Mouse (Mus musculus): Measurements from ENCODE around the gene Crbn. TPM values are rescaled to one million over a fixed set of nuclear protein-coding genes. Genes with fewer than 3 reads are reported as not detected.

The Crbn gene
- polyA plus RNA-seq, 1 experiment from 2014 or later, result 51.7 TPM

DNA sequence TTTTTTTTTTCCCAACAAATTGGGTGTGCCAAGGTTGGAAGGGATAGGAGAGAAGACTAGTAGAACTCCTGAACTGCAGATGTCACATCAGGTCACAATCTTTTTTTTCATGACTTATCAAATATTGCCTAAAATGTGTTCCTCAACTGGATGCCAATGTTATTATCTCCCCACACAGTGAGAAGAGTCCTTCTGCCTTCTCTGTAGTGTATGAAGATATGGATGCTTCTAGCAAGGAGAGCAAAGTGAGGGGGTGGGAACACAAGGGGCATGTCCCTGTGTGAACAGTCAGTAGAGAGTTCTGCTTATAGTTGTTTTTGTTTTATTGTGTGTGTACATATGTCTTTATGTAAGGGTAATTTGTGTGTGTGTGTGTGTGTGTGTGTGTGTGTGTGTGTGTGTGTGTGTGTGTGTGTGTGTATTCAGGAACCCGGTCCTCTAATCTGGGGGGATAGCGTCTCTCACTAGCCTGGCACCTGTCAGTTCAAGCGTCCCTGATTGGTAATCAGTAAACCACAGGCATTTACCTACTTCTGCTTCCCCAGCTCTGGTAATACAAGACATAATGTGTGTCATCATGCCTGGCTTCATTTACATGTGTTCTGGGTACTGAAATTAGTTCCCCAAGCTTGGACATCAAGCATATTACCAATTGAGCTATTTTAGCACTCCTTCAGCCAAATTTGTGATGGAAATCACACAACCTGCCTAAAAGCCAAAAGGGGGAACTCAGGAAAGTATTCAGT, 39.2 kb downstream of the Crbn start:
- H3K27me3 ChIP-seq, result no peaks in the 10 kb centered on the region
- no peaks in the 10 kb centered on the region for H3K9me3 ChIP-seq (replicated peaks)
- no peak overlapping the region for H3K4me3 ChIP-seq
- H3K4me1 ChIP-seq, result no peaks in the 10 kb centered on the region
- H3K27ac ChIP-seq, result no peak overlapping the region
- no peak overlapping the region for H3K4me2 ChIP-seq (replicated peaks)
- H3K36me3 ChIP-seq, result no peaks in the 10 kb centered on the region
- H3K9ac ChIP-seq, result no peak overlapping the region
- 95% methylated on average over 3 of the region's 3 CpGs for WGBS
- ATAC-seq (ENCODE audit: low FRiP score), result no peak

DNA sequence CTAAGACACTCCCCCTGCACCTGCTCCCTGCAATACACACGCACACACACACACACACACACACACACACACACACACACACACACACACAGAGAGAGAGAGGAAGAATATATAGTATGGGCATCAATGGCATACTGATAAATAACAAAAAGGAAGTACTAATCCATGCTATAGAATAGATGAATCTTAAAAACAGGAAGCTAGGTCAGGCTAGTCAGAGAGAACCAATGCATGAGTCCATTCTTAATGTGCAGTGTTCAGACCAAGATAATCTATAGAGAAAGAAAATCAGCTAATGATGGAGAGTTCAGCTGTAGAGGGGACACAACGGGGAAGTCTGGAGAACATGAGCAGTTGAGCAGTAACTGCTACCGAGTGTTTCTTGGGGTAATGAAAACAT, 41.6 kb downstream of the Crbn start:
- Histone ChIP-seq H3K9me3 (replicated peaks) (no peaks in the 10 kb centered on the region), H3K27ac (no peak overlapping the region), H3K4me1 (no peaks in the 10 kb centered on the region), H3K36me3 (no peaks in the 10 kb centered on the region), H3K27me3 (no peaks in the 10 kb centered on the region), H3K4me3 (no peak overlapping the region), H3K4me2 (replicated peaks) (no peak overlapping the region), H3K9ac (no peak overlapping the region)
- 89% methylated on average over 3 of the region's 3 CpGs for WGBS
- ATAC-seq (ENCODE audit: low FRiP score), result no peak

DNA sequence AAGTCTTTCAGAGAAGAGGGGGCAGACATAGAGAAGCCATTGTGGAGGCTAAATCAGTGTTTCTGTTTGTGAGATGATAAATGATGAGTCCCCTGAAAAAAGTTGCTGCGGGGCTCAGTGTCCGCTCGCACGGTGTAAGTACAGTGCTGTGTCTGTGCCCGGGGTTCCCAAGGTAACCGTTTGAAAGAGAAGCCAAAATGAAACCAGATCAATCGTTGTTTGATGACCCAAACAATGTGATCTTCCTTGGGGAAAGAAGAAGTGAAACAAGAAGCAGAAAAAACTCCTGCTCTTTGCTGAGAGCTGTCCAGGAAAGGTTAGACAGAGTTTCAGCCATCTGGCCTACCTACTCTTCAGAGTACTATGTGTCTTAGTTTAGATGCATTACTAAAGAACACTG, 49.6 kb downstream of the Crbn start:
- no peaks in the 10 kb centered on the region for H3K4me1 ChIP-seq
- no peak overlapping the region for H3K9ac ChIP-seq
- H3K9me3 ChIP-seq (replicated peaks), result no peaks in the 10 kb centered on the region
- no peak for ATAC-seq (ENCODE audit: low FRiP score)
- 60% methylated on average over 7 of the region's 7 CpGs for WGBS
- no peaks in the 10 kb centered on the region for H3K27me3 ChIP-seq
- no peaks in the 10 kb centered on the region for H3K36me3 ChIP-seq
- no peak overlapping the region for H3K4me2 ChIP-seq (replicated peaks)
- no peak overlapping the region for H3K4me3 ChIP-seq
- no peak overlapping the region for H3K27ac ChIP-seq

DNA sequence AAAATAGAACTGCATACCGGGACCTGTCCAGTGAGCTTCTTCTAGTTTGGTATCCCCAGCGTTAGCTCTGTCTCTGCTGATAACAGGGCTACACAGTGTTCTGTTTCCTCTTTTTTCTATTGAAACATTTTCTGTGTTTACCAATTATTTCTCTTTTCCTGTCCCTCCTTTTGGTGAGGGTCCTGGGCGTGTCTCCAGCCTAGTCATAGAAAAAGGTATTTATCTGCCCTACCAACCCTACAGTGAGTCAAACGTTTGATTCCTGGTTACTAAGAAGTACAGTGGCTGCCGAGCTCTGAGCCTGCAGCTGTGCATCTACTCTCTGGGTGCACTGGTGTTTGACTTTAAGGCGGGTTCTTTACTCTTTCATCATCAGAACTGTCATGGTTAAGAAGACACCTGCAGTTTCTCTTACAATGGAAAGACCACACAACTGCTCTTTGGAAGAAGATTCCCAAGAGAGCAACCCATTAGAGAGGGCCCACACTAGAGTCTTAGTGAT, 50.9 kb downstream of the Crbn start, which contains the start of gene Il5ra:
TSS of gene Il5ra (minus strand) at position 151 of the 502 bp plus-strand sequence.
- Histone ChIP-seq H3K27ac (no peak within 1 kb of the TSS), H3K9ac (no peak within 1 kb of the TSS), H3K27me3 (no peaks in the 10 kb centered on the region), H3K9me3 (replicated peaks) (no peaks in the 10 kb centered on the region), H3K4me3 (no peak within 1 kb of the TSS), H3K4me1 (no peaks in the 10 kb centered on the region), H3K4me2 (replicated peaks) (no peak within 1 kb of the TSS), H3K36me3 (no peaks in the 10 kb centered on the region)
- no peak for ATAC-seq (ENCODE audit: low FRiP score)
- WGBS, result 77% methylated on average over 6 of the region's 6 CpGs

DNA sequence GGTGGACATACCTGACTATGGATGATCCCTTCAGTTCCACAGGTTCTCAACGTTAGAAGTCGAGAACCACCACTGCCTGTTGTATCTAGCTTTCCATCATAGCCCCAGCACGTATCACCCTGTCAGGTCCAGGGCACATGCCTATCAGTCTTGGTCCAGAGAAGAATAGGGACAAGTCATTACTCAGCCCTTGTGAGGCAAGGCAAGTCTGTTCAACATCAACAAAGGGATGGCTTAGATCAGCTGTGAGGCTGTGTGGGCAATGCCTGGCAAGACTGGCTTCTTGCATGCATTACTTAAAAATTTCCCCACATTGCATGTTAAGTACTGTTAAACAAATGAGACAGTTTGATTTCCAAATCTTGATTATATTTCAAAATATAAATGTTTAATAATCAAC, 52.1 kb downstream of the Crbn start:
- H3K4me2 ChIP-seq (replicated peaks), result no peak overlapping the region
- H3K4me1 ChIP-seq, result no peaks in the 10 kb centered on the region
- WGBS, result 79% methylated on average over 3 of the region's 3 CpGs
- no peak overlapping the region for H3K4me3 ChIP-seq
- H3K27me3 ChIP-seq, result no peaks in the 10 kb centered on the region
- no peak overlapping the region for H3K9ac ChIP-seq
- ATAC-seq (ENCODE audit: low FRiP score), result no peak
- H3K27ac ChIP-seq, result no peak overlapping the region
- H3K36me3 ChIP-seq, result no peaks in the 10 kb centered on the region
- H3K9me3 ChIP-seq (replicated peaks), result no peaks in the 10 kb centered on the region

DNA sequence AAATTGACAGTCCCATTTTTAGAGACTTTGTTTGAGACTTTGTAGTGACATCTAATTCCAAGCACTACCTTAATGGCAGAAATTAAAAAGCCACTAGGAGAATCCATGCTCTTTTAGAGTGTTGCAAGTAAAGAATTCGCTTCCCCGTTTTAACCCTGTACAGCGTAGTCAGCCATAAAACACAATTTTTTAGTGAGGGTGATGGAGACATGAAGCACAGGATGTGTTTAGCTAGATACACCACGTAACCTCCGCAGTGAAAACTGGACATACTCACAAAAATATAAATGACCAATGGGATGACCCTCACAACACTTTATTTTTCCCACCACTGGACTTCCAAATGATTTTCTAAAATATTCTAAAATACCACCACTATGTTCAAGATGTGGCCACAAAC, 52.6 kb downstream of the Crbn start:
- no peak overlapping the region for H3K4me2 ChIP-seq (replicated peaks)
- H3K27ac ChIP-seq, result no peak overlapping the region
- WGBS, result 95% methylated on average over 5 of the region's 5 CpGs
- no peak overlapping the region for H3K4me3 ChIP-seq
- H3K9me3 ChIP-seq (replicated peaks), result no peaks in the 10 kb centered on the region
- H3K36me3 ChIP-seq, result no peaks in the 10 kb centered on the region
- no peaks in the 10 kb centered on the region for H3K27me3 ChIP-seq
- H3K9ac ChIP-seq, result no peak overlapping the region
- no peak for ATAC-seq (ENCODE audit: low FRiP score)
- no peaks in the 10 kb centered on the region for H3K4me1 ChIP-seq

DNA sequence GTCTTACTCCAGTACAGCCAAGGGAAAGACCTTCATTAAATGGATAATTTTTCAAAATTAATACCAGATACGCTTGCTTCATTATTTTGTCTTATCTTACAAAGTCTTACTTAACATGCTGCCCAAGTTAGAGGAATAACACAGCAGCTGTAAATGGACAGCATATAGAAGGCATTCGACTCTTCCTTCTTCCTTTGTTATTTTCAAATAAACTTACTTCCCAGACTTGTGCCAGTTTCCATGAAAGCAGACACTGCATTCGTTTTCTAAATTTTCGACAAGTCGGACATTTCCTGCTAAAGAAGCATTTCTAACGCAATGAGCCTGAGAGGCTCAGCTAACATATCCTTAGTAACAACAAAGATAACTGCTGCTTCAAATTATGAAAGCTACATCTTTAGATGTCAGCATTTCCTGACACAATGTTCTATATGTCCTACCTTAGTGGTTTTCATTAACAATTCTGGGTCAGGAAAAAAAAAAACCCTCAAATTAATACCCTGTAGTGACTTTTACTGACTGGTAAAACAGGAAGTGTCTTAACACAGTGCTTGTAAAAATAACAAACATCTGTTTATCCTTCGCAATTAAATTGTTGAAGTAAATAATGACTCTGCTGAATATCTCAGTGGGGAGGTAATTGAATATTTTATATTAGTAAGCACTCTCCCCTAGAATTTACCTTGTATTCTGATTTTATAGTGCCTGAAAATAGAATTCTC, 54.0 kb downstream of the Crbn start:
- WGBS, result 86% methylated on average over 7 of the region's 7 CpGs
- Histone ChIP-seq H3K4me1 (no peaks in the 10 kb centered on the region), H3K27ac (no peak overlapping the region), H3K4me3 (no peak overlapping the region), H3K4me2 (replicated peaks) (no peak overlapping the region), H3K36me3 (no peaks in the 10 kb centered on the region), H3K27me3 (no peaks in the 10 kb centered on the region), H3K9ac (no peak overlapping the region), H3K9me3 (replicated peaks) (no peaks in the 10 kb centered on the region)
- no peak for ATAC-seq (ENCODE audit: low FRiP score)

DNA sequence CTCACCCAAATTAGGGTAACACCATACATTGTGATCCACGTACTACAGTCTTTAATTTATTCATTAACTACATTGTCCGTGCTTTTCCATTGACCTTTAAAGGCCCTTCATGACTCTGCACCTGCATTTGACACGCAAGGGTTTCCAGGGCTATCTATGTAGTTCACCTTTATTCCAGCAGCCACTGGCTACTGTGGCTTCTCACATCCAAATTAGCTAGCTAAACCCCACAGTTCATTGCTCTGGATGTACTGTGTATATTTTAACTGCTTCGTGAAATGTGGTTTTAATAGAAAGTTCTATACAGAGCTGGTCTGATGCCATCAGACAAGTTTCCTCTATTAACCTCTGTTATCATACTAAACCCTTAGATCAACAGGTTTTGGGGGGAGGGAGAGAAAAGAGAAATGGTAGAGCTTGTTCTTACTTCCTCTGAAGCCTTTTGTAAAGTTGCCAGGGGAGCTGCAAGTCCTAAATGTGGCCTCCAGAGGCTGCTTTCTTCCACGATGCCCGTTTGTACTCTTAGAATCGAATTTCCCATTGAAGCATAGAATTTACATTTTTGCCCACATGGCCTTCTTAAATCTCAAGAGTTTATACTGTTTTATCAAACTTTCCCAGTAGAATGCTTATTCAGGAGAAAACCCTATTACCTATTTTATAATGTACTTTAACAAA, 56.2 kb downstream of the Crbn start:
- Histone ChIP-seq H3K9me3 (replicated peaks) (no peaks in the 10 kb centered on the region), H3K4me1 (no peaks in the 10 kb centered on the region), H3K36me3 (no peaks in the 10 kb centered on the region), H3K27ac (no peak overlapping the region), H3K4me2 (replicated peaks) (no peak overlapping the region), H3K27me3 (no peaks in the 10 kb centered on the region), H3K4me3 (no peak overlapping the region), H3K9ac (no peak overlapping the region)
- ATAC-seq (ENCODE audit: low FRiP score), result no peak
- WGBS, result 78% methylated on average over 7 of the region's 7 CpGs

DNA sequence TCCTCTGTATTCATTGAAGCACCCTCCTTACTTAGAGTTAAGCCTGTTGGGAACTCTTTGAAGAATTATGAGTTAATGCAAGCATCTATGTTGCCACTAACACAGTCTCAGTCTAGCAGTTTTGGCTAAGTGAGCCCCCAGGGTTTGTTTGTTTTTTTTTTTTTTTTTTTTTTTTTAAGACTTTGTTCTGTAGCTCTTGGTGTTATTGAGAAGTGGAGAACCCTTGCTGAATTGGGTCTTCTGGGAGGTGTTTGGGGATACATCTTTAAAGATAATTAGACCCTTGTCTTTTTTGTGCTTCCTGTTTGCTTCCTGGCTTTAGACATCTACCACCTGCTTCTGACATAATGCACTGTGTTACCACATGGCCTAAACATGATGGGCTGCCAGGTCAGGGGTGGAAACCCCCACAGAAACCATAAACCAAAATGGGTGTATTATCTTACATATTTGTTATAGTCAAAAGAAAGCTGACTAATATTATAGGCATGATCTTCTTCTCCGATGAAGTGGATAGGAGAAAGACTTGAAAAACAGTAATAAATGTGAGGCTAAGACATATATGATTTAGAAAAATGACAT, 59.5 kb downstream of the Crbn start:
- Histone ChIP-seq H3K36me3 (no peaks in the 10 kb centered on the region), H3K4me2 (replicated peaks) (no peak overlapping the region), H3K4me3 (no peak overlapping the region), H3K4me1 (no peaks in the 10 kb centered on the region), H3K27me3 (no peaks in the 10 kb centered on the region), H3K27ac (no peak overlapping the region), H3K9me3 (replicated peaks) (no peaks in the 10 kb centered on the region), H3K9ac (no peak overlapping the region)
- WGBS, result 100% methylated on average over 1 of the region's 1 CpGs
- ATAC-seq (ENCODE audit: low FRiP score), result no peak

DNA sequence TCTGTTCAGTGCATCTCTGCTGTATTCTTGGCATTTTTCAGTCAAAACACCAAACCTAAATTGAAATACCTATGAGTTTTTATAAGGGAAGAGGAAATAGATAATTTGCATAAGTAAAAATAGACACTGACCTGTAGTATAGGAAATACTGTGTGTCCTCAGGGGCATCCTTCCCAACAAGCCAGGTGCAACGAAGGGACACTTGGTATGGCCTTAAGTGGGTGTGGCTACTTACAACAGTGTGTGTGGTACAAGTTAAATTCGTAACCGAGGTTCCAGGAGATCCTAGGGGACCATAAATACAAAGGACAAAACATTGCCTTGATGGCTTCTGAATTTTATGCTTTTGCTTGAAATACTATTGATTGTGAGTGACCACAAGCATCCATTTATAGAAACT, 61.6 kb downstream of the Crbn start:
- no peak for ATAC-seq (ENCODE audit: low FRiP score)
- H3K27me3 ChIP-seq, result no peaks in the 10 kb centered on the region
- H3K9ac ChIP-seq, result no peak overlapping the region
- WGBS, result 88% methylated on average over 3 of the region's 3 CpGs
- no peaks in the 10 kb centered on the region for H3K9me3 ChIP-seq (replicated peaks)
- no peak overlapping the region for H3K4me2 ChIP-seq (replicated peaks)
- no peaks in the 10 kb centered on the region for H3K4me1 ChIP-seq
- H3K36me3 ChIP-seq, result no peaks in the 10 kb centered on the region
- H3K4me3 ChIP-seq, result no peak overlapping the region
- no peak overlapping the region for H3K27ac ChIP-seq

DNA sequence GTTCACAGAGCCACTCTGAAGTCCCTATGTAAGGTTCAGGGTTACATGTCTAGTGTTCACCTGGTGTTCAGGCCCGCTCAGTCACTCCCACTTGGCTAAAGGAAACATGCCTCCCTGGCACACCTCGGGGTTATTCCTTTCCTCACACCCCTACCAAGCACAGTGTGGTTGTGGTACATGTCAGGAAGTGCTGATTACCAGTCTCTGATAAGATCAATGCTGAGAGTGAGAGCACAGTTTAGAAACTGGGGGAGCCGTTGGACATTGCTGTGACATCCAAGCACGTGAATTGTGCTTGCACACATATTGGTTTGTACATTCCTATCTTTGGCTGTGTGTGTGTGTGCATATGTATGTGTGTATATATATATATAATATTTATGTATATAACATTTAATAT, 67.3 kb downstream of the Crbn start:
- Histone ChIP-seq H3K4me3 (no peak overlapping the region), H3K36me3 (no peaks in the 10 kb centered on the region), H3K27ac (no peak overlapping the region), H3K9ac (no peak overlapping the region), H3K4me1 (no peaks in the 10 kb centered on the region), H3K4me2 (replicated peaks) (no peak overlapping the region), H3K27me3 (no peaks in the 10 kb centered on the region), H3K9me3 (replicated peaks) (no peaks in the 10 kb centered on the region)
- WGBS, result 89% methylated on average over 4 of the region's 4 CpGs
- no peak for ATAC-seq (ENCODE audit: low FRiP score)
